Mouse (Mus musculus) limb, embryonic 14.5 days (tissue): ENCODE data around the gene Sirt4. TPM values are rescaled to one million over a fixed set of nuclear protein-coding genes. Genes with fewer than 3 reads are reported as not detected.

ENCODE experiments used
- ATAC-seq: fragments of 200-750 bp; cut with Nextera tagmentation; 2 replicates; pipeline ENCODE4 v1.8.0; 2017; ENCODE audit warnings: low read depth, moderate number of reproducible peaks, moderate TSS enrichment; ENCODE audit not compliant: low FRiP score
- DNase-seq: peaks from one replicate; pipeline ENCODE4 v3.0.0-alpha.2; 2015; ENCODE audit warnings: low spot score
- H3K27ac ChIP-seq: fragments of 300-500 bp; sonication (generic); replicated peaks from 2 replicates; pipeline ENCODE4 v1.5.1; 2014; ENCODE audit warnings: low read depth, mild to moderate bottlenecking, low read length, moderate library complexity, mixed read lengths
- H3K27me3 ChIP-seq: fragments of 300-500 bp; sonication (generic); 2 replicates; pipeline ENCODE4 v1.6.1; 2014; ENCODE audit warnings: low read length, mixed read lengths; ENCODE audit not compliant: control insufficient read depth, insufficient read depth
- H3K36me3 ChIP-seq: fragments of 300-500 bp; sonication (generic); 2 replicates; pipeline ENCODE4 v1.6.1; 2014; ENCODE audit warnings: mild to moderate bottlenecking, low read length, moderate library complexity, mixed read lengths; ENCODE audit not compliant: control insufficient read depth, insufficient read depth
- H3K4me1 ChIP-seq: fragments of 300-500 bp; sonication (generic); 2 replicates; pipeline ENCODE4 v1.6.1; 2014; ENCODE audit warnings: antibody characterized with exemption, low read length, mixed read lengths; ENCODE audit not compliant: control insufficient read depth, insufficient read depth
- H3K4me2 ChIP-seq: fragments of 300-500 bp; sonication (generic); replicated peaks from 2 replicates; pipeline ENCODE4 v1.6.1; 2014; ENCODE audit warnings: low read depth, mild to moderate bottlenecking, low read length, moderate library complexity; ENCODE audit not compliant: severe bottlenecking
- H3K4me3 ChIP-seq: fragments of 300-500 bp; sonication (generic); replicated peaks from 2 replicates; pipeline ENCODE4 v1.5.1; 2014; ENCODE audit warnings: low read length
- H3K9ac ChIP-seq: fragments of 300-500 bp; sonication (generic); 2 replicates; pipeline ENCODE4 v1.6.1; 2014; ENCODE audit warnings: mild to moderate bottlenecking, low read depth, low read length, moderate library complexity; ENCODE audit not compliant: severe bottlenecking
- H3K9me3 ChIP-seq: fragments of 300-500 bp; sonication (generic); 2 replicates; pipeline ENCODE4 v1.6.1; 2016; ENCODE audit warnings: low read length; ENCODE audit not compliant: control insufficient read depth
- POLR2A ChIP-seq: fragments of 200-500 bp; IDR thresholded peaks from 2 replicates; pipeline ENCODE4 v1.8.0; 2012; ENCODE audit warnings: inconsistent platforms, mild to moderate bottlenecking, moderate library complexity, borderline replicate concordance; ENCODE audit not compliant: insufficient read depth, insufficient read length; ENCODE audit errors: extremely low read depth
- WGBS: fragments of 180-500 bp; shearing (Covaris S2); extraction: QIAGEN DNeasy Blood & Tissue Kit; methylation state at CpG from one replicate; pipeline ENCODE4 v1.1.7; 2014; 5-methylcytosine and 5-hydroxymethylcytosine counted together
- polyA plus RNA-seq, 2 experiments: library from polyadenylated mRNA; depleted of rRNA in 1 of 2; stranded (reverse) in 1 of 2; unstranded in 1 of 2; fragments of >200 nt; fragmentation: Nextera tagmentation in 1 of 2; extraction: Ambion mirVana in 1 of 2; gene quantifications; 2 replicates each; pipeline versions ENCODE4 v1.2.1 to v1.2.3; 2012 to 2014

The Sirt4 gene
- polyA plus RNA-seq, 2 experiments, result 20.4 to 69.2 TPM

DNA sequence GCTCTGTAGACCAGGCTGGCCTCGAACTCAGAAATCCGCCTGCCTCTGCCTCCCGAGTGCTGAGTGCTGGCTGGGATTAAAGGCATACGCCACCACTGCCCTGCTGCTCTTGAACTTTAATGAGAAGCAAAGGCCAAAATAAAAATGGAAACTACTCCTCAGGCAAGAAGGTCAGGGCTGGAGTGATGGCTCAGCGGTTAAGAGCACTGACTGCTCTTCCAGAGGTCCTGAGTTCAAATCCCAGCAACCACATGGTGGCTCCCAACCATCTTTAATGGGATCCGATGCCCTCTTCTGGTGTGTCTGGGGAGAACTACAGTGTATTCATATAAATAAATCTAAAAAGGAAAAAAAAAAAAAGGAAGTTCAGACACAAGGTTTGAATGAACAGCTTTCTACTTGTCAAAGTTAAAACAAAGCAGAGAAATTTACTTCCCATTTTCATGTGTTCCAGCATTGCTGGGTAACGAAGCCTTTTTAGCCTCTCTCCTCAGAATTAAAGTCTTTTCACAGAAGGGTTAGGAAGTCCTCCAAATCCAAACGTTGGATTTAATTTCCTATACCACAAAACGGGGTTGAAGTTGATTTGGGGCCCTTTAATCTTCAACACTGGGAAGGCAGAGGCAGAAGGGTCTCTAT lies 3.5 kb upstream of the Sirt4 start:
- H3K4me3 ChIP-seq, result no peak overlapping the region
- H3K9me3 ChIP-seq, result no peaks in the 10 kb centered on the region
- no peaks in the 10 kb centered on the region for H3K36me3 ChIP-seq
- no peak for TF ChIP-seq POLR2A
- DNase-seq, result no peak
- WGBS, result 74% methylated on average over 9 of the region's 9 CpGs
- H3K27me3 ChIP-seq, result no peaks in the 10 kb centered on the region
- no peak overlapping the region for H3K27ac ChIP-seq
- H3K4me2 ChIP-seq, result peak overlapping the region; percentile 68; the same call in 1 of the 2 replicates
- H3K4me1 ChIP-seq, result peaks cover 22% of the 10 kb centered on the region
- ATAC-seq, result no peak
- no peak overlapping the region for H3K9ac ChIP-seq

DNA sequence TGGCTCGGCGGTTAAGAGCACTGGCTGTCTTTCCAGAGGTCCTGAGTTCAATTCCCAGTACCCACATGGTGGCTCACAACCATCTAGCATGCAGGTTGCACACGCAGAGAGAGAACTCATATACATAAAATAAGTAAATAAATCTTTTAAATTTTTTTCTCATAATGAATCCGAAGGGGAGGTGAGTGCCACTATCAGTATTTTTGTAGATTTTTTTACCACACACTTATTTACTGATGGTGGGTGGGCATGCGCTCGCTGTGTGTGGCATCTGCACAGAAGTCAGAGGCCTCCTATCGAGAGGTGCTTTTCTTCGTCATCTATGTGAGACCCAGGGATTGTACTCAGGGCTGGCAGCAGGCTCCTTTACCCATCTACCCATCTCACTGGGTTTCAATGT lies 2.8 kb upstream of the Sirt4 start:
- 85% methylated on average over 8 of the region's 8 CpGs for WGBS
- Histone ChIP-seq H3K4me3 (no peak overlapping the region), H3K27me3 (peaks cover 5% of the 10 kb centered on the region; the same call in 1 of the 2 replicates), H3K9me3 (no peaks in the 10 kb centered on the region), H3K4me2 (no peak overlapping the region), H3K9ac (no peak overlapping the region), H3K36me3 (peaks cover 3% of the 10 kb centered on the region; the same call in 1 of the 2 replicates), H3K4me1 (peaks cover 24% of the 10 kb centered on the region), H3K27ac (no peak overlapping the region)
- DNase-seq (no peak), ATAC-seq (no peak)
- TF ChIP-seq POLR2A, result no peak

DNA sequence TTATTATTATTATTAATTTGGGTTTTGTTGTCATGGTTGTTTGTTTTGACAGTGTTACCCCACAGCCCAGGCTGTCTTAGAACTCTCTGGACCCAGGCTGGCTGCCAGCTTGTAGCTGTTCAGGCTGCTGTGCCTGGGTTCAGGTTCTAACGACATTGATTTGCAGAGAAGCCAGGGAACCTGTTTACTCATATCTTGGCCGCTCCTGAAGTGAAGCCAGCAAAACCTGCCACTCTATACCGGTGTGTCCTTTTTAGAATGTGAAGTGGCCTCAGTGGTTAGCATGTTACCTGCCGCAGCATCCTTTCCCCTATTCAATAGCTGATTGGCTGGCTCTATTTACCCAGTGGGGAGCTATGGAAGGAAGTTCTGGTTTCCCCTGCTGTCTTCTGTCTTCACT lies 2.2 kb upstream of the Sirt4 start:
- DNase-seq (no peak), ATAC-seq (no peak)
- H3K4me1 ChIP-seq, result peaks cover 21% of the 10 kb centered on the region
- peaks cover 5% of the 10 kb centered on the region; the same call in 1 of the 2 replicates for H3K36me3 ChIP-seq
- H3K9ac ChIP-seq, result no peak overlapping the region
- TF ChIP-seq POLR2A, result no peak
- no peaks in the 10 kb centered on the region for H3K9me3 ChIP-seq
- H3K27me3 ChIP-seq, result peaks cover 8% of the 10 kb centered on the region; the same call in 1 of the 2 replicates
- H3K4me2 ChIP-seq, result no peak overlapping the region
- no peak overlapping the region for H3K27ac ChIP-seq
- 51% methylated on average over 4 of the region's 4 CpGs for WGBS
- H3K4me3 ChIP-seq, result no peak overlapping the region

DNA sequence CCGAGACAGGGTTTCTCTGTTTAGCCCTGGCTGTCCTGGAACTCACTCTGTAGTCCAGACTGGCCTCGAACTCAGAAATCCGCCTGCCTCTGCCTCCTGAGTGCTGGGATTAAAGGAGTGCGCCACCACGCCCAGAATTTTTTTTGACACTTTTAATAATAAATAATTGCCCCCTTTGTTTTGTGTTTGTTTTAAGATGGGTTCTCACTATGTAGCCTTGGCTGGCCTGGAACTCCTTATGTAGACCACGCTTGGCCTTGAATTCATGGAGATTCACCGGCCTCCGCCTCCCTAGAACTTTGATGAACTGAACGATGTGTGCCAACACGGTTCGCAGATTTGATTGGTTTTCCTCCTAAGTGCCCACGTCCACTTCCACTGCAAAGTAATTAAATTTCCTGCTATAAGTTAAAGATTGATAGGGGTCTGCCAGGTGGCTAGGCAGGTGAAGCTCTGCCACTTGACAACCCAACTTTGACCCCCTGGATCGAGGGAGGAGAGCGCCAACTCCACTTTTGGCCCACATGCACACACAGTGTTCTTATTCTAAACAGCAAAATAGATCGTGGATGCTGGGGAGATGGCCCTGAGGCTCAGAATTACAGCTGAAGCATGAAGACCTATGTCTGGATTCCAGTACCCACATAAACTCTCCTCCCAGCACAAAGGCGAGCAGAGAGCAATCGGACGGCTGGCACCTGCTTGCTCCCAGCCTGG lies 1.1 kb upstream of the Sirt4 start:
- DNase-seq (no peak), ATAC-seq (no peak)
- H3K4me1 ChIP-seq, result peaks cover 15% of the 10 kb centered on the region
- H3K9me3 ChIP-seq, result no peaks in the 10 kb centered on the region
- 81% methylated on average over 18 of the region's 18 CpGs for WGBS
- no peak overlapping the region for H3K4me3 ChIP-seq
- H3K9ac ChIP-seq, result no peak overlapping the region
- TF ChIP-seq POLR2A, result no peak
- H3K4me2 ChIP-seq, result no peak overlapping the region
- H3K27me3 ChIP-seq, result peaks cover 12% of the 10 kb centered on the region; the same call in 1 of the 2 replicates
- no peak overlapping the region for H3K27ac ChIP-seq
- H3K36me3 ChIP-seq, result peaks cover 5% of the 10 kb centered on the region; the same call in 1 of the 2 replicates

DNA sequence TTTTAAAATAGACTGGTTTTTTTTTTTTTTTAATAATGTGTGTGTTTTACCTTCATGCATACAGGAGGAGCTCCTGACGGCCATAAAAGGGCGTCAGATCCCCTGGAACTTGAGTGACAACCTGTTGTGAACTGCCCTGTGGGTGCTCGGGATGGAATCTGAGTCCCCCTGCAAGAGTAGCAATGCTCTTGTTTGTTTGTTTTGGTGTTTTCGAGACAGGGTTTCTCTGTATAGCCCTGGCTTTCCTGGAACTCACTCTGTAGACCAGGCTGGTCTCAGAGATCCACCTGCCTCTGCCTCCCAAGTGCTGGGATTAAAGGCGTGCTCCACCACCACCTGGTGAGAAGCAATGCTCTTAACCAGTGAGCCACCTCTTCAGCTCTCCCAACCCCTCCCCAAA lies 471 bp upstream of the Sirt4 start:
- peaks cover 12% of the 10 kb centered on the region; the same call in 1 of the 2 replicates for H3K27me3 ChIP-seq
- no peak for DNase-seq
- H3K27ac ChIP-seq, result no peak overlapping the region
- H3K4me2 ChIP-seq, result peak overlapping the region; percentile 68
- H3K4me3 ChIP-seq, result peak overlapping the region; percentile 49
- H3K36me3 ChIP-seq, result peaks cover 5% of the 10 kb centered on the region; the same call in 1 of the 2 replicates
- 63% methylated on average over 5 of the region's 5 CpGs for WGBS
- ATAC-seq, result no peak
- no peaks in the 10 kb centered on the region for H3K9me3 ChIP-seq
- peak overlapping the region; percentile 41 for H3K9ac ChIP-seq
- no peak for TF ChIP-seq POLR2A
- H3K4me1 ChIP-seq, result peaks cover 20% of the 10 kb centered on the region
